Mouse (Mus musculus) MN1 (cell line): ENCODE data around the gene Negr1.

Source experiments
- DNase-seq: peaks from one replicate; pipeline ENCODE4 v3.0.0-alpha.2; 2016; ENCODE audit warnings: low spot score

Negr1 gene

DNA sequence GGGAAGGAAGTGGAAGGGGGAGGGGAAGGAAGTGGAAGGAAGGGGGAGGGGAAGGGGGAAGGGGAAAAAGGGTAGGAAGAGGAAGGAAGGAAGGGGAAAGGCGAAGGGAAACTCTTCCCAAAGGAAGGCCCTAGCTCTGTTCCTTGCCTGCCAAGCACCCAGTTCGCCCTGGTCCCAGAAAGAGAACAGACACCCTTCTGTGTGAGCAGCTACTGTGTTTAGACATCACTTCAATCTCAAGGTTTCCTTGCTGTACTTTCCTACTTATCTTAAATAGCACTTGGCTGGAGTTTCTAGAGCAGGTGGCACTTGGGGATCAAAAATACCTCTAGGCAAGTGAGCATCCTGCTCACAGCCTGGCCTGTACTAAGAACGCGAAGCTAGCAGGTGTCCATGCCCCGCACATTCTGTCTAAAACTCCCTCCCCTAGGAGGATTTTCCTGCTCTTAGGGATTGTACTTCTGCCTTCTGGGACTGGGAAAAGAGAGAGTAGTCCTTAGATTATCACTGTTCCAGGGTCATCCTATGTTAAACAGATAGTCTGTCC lies 128.5 kb downstream of the Negr1 start:
- DNase-seq, result no peak

DNA sequence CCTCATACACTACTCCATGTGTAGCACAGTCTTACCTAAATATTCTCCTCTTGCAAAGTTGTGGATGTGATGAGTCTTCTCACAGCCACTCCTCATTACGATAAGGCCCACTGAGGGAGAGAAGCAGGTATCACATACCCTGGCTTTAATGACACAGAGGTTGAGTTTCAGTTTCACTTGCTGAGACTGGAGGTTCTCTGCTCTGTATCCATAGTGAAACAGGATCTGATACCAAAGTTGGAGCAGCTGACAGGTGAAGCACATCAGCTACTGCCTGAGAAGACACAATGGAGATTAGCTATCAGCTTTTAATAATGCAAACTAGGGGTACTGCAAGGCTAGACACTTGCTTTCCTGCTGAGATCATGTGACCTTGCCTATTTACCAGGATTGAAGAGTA lies 137.1 kb downstream of the Negr1 start:
- no peak for DNase-seq

GRCm38 (mm10) chr3:156703241-156703640 lies 141.6 kb downstream of the Negr1 start:
- no peak for DNase-seq

DNA sequence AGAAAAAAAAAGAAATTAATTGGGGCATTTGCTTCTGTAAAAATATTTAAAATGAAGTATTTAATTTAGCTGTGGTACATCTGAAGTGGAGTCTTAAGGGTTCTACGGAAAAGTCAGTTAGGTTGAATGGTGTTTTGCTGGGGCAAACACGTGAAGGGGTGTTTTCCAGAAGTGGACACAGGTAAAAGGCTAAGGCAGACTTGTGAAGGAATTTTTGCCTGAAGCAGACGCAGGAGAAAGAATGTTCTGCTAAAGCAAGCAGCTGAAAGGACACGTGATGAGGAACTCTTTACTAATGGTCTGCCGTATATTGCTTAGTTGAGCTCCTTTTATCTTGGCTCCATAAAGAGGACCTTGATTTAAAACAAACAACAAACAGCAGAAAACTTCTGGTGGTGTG lies 148.6 kb downstream of the Negr1 start:
- no peak for DNase-seq

- DNase-seq, result no peak
Observed at GRCm38 (mm10) chr3:156710693-156711092, 149.1 kb downstream of the Negr1 start.

GRCm38 (mm10) chr3:156736335-156736734 lies 174.7 kb downstream of the Negr1 start:
- DNase-seq, result no peak

DNA sequence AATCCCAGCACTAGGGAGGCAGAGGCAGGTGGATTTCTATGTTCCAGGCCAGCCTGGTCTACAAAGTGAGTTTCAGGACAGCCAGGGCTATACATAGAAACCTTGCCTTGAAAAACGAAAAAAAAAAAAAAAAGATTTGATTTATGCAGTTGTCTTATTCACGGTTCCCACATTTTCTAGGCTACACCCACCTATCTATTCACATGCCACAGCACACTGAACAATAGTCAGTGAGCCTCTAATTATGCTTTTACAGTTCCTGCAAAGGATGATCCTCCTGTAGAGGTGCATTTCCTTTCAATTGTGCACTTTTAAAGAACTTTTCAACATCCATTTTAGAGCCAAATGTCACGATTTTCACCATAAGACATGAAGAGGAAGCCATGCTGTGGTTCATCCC lies 177.9 kb downstream of the Negr1 start:
- no peak for DNase-seq

GRCm38 (mm10) chr3:156743266-156743665 lies 181.7 kb downstream of the Negr1 start:
- DNase-seq, result no peak

DNA sequence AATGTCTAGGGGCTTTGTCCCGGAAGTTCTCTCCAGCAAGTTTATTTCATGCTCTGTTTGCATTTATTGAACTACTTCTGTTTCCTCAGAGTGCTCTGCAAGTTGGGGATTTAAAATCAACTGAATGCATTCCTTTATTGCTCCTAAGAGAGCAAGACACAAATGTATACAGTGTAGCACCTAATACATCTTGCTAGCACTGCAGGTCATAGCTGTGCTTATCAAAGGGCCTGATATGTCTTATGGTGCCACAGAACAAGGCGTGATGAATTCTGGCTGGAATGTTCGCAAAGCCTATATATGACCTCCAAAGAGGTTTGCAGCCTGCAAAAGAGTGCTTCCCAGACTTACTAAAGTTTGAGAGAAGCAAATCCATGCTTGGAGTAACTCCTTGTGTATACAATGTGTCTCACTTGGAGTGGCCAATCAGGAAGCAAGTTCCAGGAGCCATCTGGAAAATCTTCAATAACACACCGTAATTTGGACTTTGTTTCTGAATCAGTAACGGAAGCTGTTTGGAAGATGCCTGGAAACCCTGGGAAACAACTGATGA lies 183.7 kb downstream of the Negr1 start:
- DNase-seq, result no peak

- no peak for DNase-seq
Observed at GRCm38 (mm10) chr3:156747456-156747855, 185.9 kb downstream of the Negr1 start.

DNA sequence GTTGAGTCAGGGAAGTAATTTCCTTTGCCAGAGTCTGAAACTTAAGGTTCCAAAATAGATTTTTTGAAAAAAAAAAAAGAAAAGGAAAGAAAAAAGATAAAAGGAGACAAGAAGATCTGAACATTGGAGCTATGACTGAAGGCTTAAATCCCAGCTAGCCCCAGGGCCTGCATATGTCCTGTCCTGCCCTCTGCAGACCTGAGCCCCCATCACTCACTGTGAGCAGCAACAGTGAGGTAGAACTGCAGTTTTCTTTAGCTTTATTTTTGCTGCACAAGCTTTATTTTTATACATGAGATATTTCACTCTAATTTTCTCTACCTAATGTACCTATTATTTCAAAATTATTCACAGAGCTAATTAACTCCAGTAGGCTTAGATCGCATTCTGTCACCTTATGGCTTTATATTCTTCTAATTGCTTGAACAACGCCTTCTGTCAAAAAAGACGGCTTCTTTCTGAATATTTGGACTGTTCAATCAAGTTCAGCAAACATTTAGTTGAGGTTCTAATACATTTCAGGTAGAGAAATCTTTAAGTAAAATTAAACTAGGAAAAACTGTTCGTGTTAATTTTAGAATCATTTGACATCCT lies 192.3 kb downstream of the Negr1 start:
- DNase-seq, result no peak

DNA sequence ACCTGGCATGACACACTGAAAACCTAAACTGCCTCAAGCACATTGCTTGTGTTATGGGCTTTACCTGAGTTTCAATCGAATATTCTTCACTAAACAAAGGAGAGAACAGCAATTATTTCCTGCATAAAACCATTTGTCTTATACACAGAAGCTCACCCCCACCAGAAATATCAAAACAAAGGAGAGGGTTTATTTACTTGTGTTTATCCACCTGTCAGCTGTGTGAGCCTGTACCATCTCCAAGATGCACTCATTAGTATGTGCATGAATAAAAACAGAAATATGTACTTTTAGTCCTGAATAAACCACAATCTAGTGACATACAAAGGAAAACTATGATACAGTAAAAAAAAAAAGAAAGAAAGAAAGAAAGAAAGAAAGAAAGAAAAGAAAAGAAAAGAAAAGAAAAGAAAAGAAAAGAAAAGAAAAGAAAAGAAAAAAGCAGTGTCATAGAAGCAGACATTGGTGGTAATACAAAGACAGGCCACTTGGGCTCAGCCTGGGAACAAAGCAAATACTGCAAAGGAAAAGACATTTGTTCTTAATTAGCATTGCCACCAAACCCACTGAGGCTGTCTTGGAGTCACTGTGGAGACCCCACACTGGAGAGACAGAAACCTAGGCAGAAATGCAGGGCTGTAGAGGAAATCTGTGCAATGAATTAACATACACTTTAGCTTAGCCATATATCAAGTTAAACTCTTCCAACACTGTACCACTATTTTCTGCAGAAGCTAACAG lies 193.4 kb downstream of the Negr1 start:
- no peak for DNase-seq

DNA sequence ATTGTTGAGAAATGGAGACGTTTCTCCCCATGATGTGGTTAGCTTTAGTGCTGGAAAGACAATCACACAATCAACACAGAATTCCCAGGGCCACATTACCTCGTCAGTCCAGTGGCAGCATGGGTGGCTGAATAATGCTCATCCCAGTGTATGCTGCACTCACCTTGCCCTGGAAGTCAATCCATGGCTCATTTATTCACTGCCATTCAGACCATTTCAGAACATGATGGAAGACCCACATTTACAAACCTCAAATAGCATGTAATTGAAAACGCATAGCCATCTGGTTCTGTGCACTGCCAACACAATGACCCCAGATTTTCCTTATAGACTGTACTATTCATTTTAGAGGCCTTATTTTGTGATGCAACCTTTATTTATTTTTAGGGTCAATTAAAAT lies 203.4 kb downstream of the Negr1 start:
- no peak for DNase-seq

- DNase-seq, result no peak
Observed at GRCm38 (mm10) chr3:156766171-156766845, 204.7 kb downstream of the Negr1 start.

DNA sequence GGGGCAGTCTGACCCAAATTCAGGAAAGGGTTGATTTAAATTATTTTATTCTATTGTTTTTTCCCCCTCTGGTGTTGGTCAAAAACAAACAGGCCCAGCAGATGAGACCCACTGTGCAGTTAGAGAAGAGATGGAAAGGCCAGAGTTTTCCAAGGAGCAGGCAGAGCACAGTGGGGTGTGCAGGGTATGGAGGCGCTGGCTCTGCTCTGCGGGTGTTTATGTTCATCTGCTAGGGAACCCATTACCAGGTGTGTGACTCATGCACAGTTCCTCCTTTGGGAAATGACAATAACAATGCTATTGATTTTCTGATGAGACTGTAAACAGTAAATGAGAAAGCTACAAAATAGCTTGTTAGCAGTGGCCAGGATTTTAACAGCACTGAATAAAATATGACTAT lies 210.0 kb downstream of the Negr1 start:
- DNase-seq, result no peak

- DNase-seq, result no peak
Observed at GRCm38 (mm10) chr3:156772057-156772456, 210.5 kb downstream of the Negr1 start.

DNA sequence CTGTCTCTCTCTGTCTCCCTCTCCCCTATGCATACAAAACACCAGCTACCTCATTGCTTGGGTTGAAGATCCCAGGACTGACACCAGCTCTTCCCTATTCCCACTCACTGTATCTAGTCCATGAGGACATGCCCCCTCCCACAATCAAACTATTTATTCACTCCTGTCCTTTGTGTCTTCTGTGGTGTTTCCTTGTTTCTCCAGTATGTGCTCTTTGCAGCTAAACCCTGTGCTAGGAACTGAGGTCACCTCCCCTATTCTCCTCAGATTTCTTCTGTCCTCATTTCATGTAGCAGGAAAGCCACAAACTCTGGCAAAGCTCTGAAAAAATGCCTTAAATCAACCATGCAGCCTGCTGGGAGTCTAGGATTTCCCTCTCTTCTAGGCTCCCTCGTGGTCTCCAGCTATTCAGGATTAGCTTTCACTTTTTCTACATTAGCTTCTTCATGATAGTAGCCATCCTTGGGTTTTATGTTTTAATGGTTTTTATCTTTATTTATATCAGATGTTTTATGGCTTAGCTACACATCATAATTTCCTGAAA lies 222.8 kb downstream of the Negr1 start:
- no peak for DNase-seq

- no peak for DNase-seq
Observed at GRCm38 (mm10) chr3:156786355-156786754, 224.8 kb downstream of the Negr1 start.

GRCm38 (mm10) chr3:156791234-156791633 lies 229.6 kb downstream of the Negr1 start:
- DNase-seq, result no peak

DNA sequence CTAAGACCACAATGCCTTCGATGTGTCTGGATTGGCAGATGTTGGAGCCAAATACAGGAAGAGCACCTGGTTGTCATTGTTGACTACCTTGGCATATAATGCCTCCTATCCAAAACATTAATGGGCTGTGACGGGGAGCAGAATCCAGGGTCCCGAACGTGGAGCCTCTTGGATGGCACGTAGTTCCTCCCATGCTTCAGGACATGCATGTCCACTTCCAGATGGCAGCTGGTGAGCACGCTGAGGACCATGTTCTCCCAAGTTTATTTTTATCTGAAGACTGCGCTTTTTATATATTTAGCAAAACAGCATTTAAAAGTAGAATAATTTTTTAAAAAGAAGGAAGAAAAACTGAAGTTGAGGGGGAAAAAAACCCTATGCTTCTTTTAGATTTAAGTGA lies 231.1 kb downstream of the Negr1 start:
- DNase-seq, result no peak

- no peak for DNase-seq
Observed at GRCm38 (mm10) chr3:156794091-156794490, 232.5 kb downstream of the Negr1 start.

GRCm38 (mm10) chr3:156794610-156795009 lies 233.0 kb downstream of the Negr1 start:
- no peak for DNase-seq
